Mouse (Mus musculus) thymus, postnatal 0 days (tissue): ENCODE results near the gene Zfp74. TPM values are rescaled to one million over a fixed set of nuclear protein-coding genes. Genes with fewer than 3 reads are reported as not detected.

Source experiments
- microRNA-seq: library from miRNA; unstranded; fragments of <30 nt; microRNA quantifications from one replicate; pipeline ENCODE4, GENCODE M21; 2016; ENCODE audit warnings: borderline number of aligned reads
- polyA plus RNA-seq: library from polyadenylated mRNA; unstranded; fragments of >200 nt; fragmentation: Nextera tagmentation; extraction: Ambion mirVana; gene quantifications from 2 replicates; pipeline ENCODE4 v1.2.1, GENCODE M21; 2015

The Zfp74 gene
- polyA plus RNA-seq, 1 experiment from 2014 or later: 9.2 TPM

Small RNAs within 50 kb of the gene (microRNA-seq; reads per million reads assigned to microRNA genes)
- not detected for gene Mir7668

Other genes starting within 250 kb of the Zfp74 start
- not detected in 2 replicates for gene Catsperg2, start 227.1 kb downstream of the Zfp74 start, polyA plus RNA-seq
- 12.8 TPM in 2 replicates for gene Zfp84, start 185.5 kb downstream of the Zfp74 start, polyA plus RNA-seq
- 2.1 and 2.6 TPM in 2 replicates for gene Zfp30, start 170.1 kb downstream of the Zfp74 start, polyA plus RNA-seq
- 10.4 and 11.7 TPM in 2 replicates for gene Zfp790, start 138.0 kb downstream of the Zfp74 start, polyA plus RNA-seq
- 4.6 and 4.8 TPM in 2 replicates for gene Zfp940, start 100.4 kb downstream of the Zfp74 start, polyA plus RNA-seq
- 3.0 and 3.1 TPM in 2 replicates for gene Zfp420, start 94.1 kb downstream of the Zfp74 start, polyA plus RNA-seq
- 6.4 and 6.9 TPM in 2 replicates for gene Zfp27, start 47.5 kb downstream of the Zfp74 start, polyA plus RNA-seq
- 0.90 and 1.1 TPM in 2 replicates for gene Zfp383, start 45.9 kb downstream of the Zfp74 start, polyA plus RNA-seq
- gene Zfp568, start 29.9 kb upstream of the Zfp74 start, polyA plus RNA-seq: 3.1 and 4.2 TPM in 2 replicates
- 2.4 and 3.1 TPM in 2 replicates for gene Zfp14, start 97.3 kb upstream of the Zfp74 start, polyA plus RNA-seq
- 6.8 and 7.1 TPM in 2 replicates for gene Zfp82, start 118.8 kb upstream of the Zfp74 start, polyA plus RNA-seq
- gene Gm26920, start 136.3 kb upstream of the Zfp74 start, polyA plus RNA-seq: 1.3 and 1.4 TPM in 2 replicates
- gene Zfp566, start 136.4 kb upstream of the Zfp74 start, polyA plus RNA-seq: 9.2 and 10.6 TPM in 2 replicates
- 59.0 and 59.7 TPM in 2 replicates for gene Zfp260, start 140.7 kb upstream of the Zfp74 start, polyA plus RNA-seq
- gene Zfp382, start 167.9 kb upstream of the Zfp74 start, polyA plus RNA-seq: 10.9 and 13.6 TPM in 2 replicates
- gene Zfp146, start 215.7 kb upstream of the Zfp74 start, polyA plus RNA-seq: 7.6 and 9.6 TPM in 2 replicates
- gene Cox7a1, start 230.1 kb upstream of the Zfp74 start, polyA plus RNA-seq: 9.2 and 11.6 TPM in 2 replicates
- 66.9 and 76.2 TPM in 2 replicates for gene Capns1, start 244.7 kb upstream of the Zfp74 start, polyA plus RNA-seq